Mouse (Mus musculus): ENCODE results near the gene Camk2n1.

The Camk2n1 gene

GRCm38 (mm10) chr4:138447827-138448602 is 6.1 kb upstream of the Camk2n1 start:
- no peak for DNase-seq (ENCODE audit: low read depth, low spot score)

GRCm38 (mm10) chr4:138448872-138449615 is 5.1 kb upstream of the Camk2n1 start:
- DNase-seq (ENCODE audit: low read depth, low spot score), result peak; percentile 68

GRCm38 (mm10) chr4:138449636-138450314 is 4.3 kb upstream of the Camk2n1 start:
- DNase-seq (ENCODE audit: low read depth, low spot score), result peak; percentile 87

GRCm38 (mm10) chr4:138452306-138453096 is 1.6 kb upstream of the Camk2n1 start:
- peak; percentile 79 for DNase-seq (ENCODE audit: low read depth, low spot score)

DNA sequence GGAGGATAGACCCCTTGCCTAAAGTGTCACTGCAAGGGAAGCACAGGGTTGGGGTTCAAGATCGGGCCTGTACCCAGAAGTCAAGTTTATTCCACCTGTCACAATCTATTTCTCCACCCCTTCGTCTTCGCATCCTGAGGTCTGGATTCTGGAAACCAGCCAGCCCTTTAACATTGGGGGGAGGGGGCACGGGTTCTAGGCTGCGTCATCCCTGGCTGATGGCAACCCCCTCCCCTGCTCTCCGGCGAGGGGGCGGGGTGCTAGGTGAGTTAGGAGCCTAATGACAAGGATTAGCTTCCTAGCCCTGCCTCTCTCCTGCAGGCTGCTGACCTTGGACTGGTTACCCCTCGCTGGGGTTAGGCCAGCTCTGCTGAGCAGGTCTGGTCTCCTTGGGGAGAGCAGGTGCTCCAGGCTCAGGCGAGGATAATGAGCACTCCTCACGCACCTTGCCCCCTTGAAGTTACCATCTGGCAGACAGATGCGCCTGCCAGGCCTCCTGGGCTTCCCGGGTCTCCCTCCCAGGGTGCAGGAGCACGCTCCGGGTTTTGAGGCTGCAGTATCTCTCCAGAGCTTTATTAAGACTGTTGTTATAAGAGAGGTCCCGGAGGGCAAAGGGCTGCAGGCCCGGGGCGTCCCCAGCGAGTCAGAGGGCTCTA is 889 bp upstream of the Camk2n1 start:
- peak; percentile 80 for DNase-seq (ENCODE audit: low read depth, low spot score)

- peak; percentile 85 for DNase-seq (ENCODE audit: low read depth, low spot score)
Observed at GRCm38 (mm10) chr4:138454571-138455140, 542 bp downstream of the Camk2n1 start.

- peak; percentile 62 for DNase-seq (ENCODE audit: low read depth, low spot score)
Observed at GRCm38 (mm10) chr4:138455141-138455955, 1.2 kb downstream of the Camk2n1 start.

GRCm38 (mm10) chr4:138455956-138456341 is 1.8 kb downstream of the Camk2n1 start:
- DNase-seq (ENCODE audit: low read depth, low spot score), result peak; percentile 48

DNA sequence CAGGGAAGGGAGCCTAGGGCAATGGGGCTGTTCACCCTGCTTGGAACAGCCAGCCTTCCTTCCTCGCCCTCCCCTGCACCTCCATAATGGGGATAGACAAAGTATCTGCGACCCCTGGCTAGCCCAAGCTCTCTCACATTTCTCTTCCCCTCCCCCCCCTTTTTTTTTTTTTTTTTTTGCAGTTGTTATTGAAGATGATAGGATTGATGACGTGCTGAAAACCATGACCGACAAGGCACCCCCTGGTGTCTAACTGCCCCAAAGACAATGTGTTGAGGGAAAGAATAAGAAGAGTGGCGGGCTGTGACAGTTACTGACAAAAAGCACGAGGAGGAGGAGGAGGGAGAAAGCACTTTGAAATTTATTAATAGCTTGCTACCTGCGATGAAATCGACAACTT is 2.4 kb downstream of the Camk2n1 start:
- DNase-seq (ENCODE audit: low read depth, low spot score), result no peak

GRCm38 (mm10) chr4:138457091-138457490 is 3.0 kb downstream of the Camk2n1 start:
- DNase-seq (ENCODE audit: low read depth, low spot score), result no peak

DNA sequence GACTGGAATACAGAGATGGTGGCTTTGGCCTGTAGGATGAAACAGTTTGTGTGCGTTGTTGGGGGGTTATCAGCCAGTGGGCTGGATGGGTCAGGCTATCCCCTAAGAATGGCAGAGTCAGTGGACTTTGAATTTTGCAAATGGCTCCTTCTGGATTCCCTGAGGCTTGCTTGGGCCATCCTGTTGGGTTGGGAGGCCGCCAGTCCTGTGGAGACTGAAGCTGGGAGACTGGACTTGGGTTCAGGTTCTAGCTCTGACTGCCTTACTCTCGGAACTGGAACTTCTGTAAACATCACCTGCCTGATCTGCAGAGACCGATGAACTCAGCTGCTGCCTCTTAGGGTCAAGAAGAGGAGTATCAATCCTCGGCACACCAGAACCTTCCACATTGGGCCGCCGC is 4.1 kb downstream of the Camk2n1 start:
- no peak for DNase-seq (ENCODE audit: low read depth, low spot score)

GRCm38 (mm10) chr4:138458735-138459440 is 4.8 kb downstream of the Camk2n1 start:
- no peak for DNase-seq (ENCODE audit: low read depth, low spot score)

GRCm38 (mm10) chr4:138459775-138460174 is 5.7 kb downstream of the Camk2n1 start:
- DNase-seq (ENCODE audit: low read depth, low spot score), result no peak

DNA sequence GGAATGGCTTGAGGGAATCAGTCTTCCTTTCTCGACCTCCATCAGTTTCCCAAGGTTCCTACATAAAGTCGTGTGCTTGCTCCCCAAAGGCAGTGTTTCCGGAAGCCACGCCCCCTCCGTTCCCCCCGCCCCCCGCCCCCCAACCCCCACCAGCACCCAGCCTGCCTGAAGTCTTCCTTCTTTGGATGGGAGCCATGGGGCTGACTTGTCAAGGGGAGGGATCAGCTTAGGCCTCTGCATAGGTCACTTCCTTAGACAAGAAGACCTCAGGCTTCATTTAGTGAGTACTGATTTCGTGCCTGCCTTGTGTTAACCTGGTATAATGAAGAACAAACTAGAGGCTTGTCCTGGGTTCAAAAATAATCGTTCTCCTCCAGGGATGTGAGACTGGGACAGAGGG is 6.8 kb downstream of the Camk2n1 start:
- DNase-seq (ENCODE audit: low read depth, low spot score), result no peak

- DNase-seq (ENCODE audit: low read depth, low spot score), result no peak
Observed at GRCm38 (mm10) chr4:138461471-138461870, 7.4 kb downstream of the Camk2n1 start.

- DNase-seq (ENCODE audit: low read depth, low spot score), result peak; percentile 50
Observed at GRCm38 (mm10) chr4:138462971-138463831, 9.1 kb downstream of the Camk2n1 start.

DNA sequence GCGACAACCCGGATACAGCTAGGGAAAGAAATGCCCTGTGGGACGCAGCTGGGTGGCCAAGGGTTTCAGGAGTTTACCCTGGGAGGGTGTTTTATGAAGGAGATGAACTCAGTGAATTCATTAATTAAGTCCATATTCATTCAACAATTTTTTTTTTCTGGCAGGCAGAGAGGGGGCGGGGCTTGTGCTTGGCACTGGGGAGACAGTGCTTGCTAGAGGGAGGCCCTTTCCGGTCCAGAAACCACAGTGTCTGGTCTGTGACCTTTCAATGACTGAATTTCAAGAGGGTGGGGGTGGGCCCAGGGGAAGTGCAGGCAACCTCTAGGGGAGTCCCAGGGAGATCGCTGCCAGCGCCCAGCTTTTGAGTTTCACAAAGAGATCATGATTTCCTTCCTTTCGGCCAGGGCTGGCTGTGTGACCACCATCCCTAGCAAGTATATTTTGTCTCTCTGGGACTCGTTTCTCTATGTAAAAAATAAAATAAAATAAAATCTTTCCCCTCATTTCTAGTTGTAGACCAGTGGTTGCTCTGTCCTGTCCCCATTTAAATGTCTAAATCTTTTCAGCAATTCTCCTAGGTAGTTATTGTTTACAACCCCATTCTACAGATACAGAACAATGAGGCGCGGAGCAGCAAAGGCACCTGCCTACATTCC is 9.8 kb downstream of the Camk2n1 start:
- peak; percentile 61 for DNase-seq (ENCODE audit: low read depth, low spot score)

Measured in ZHBTc4 (cell line).